Mouse (Mus musculus) neutrophil, adult 83 days (primary cell): Measurements from ENCODE around the gene Olfr906. TPM values are rescaled to one million over a fixed set of nuclear protein-coding genes. Genes with fewer than 3 reads are reported as not detected.

ENCODE experiments used
- total RNA-seq, 2 experiments: library from RNA; stranded (reverse); gene quantifications; one replicate each; pipeline ENCODE4 v1.2.4; 2023

Olfr906 gene
- total RNA-seq: not detected

GRCm38 (mm10) chr9:38486785-38487184 lies at the start of gene Olfr906:
Olfr906 (plus strand) TSS chr9:38487085.

GRCm38 (mm10) chr9:38447352-38447751 lies 39.5 kb upstream of the Olfr906 start, which contains the start of gene Olfr902:
Olfr902 (plus strand) TSS chr9:38447652.

DNA sequence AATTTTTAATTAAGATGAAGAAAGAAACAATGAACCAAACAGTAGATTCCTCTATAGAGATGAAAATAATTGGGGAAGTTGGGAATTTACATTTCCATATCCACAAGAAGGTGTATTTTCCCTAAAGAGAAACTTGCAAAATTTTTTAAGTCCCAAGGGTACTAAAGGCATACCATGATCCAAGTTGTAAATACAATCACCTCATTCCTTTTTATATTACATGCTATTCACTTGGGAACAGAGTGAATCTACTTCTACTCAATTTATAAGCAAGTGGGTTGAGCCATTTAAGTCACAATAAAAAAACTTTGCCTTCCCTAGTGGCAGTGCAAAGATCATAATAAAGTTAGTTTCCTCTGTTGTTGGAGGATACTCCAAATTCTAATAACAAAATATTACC lies 24.0 kb upstream of the Olfr906 start, which contains the start of gene Olfr904:
Gene Olfr904 (plus strand): TSS at position 301 of the 400 bp plus-strand sequence.

DNA sequence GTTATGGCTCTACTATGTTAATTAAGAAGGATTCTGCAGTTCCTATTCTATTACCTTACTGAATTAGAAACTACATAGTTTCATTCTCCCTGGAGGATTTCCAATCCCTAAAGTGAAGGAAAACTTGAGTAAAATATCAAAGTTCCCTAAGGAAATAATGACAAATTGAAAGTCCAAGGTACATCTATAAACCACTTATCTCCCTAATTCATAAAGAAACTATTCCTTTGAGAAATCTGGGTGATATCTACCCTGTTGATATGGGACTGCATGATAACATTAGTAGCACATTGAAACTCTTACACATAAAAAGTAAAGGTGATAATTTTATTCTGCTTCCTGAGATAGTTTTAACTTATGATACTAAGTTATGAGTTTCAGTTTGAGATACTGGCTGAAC lies 16.1 kb upstream of the Olfr906 start, which contains the start of gene Olfr905:
Gene Olfr905 (plus strand): TSS at position 301 of the 400 bp plus-strand sequence.

GRCm38 (mm10) chr9:38495501-38495900 lies 8.6 kb downstream of the Olfr906 start, which contains the start of gene Olfr907:
Olfr907 (plus strand) TSS chr9:38495801.

DNA sequence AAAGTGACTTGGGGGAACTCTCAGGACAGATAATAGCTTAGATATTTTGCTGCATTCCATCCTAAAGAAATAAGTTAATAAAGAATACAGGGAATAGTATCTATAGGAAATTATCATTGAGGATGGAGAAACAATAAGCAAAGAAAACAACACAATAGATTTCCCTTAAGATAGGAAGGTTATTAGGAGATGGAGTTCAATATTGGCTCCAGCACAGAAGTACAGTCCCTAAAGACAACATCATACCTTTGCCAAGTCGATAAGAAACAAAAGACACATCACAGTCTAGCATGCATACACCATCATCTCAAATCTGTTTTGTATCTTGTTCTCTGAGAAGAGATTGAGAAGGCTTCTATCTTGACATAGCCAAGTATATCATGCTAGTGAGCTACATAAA lies 34.4 kb downstream of the Olfr906 start, which contains the start of gene Olfr911-ps1:
Gene Olfr911-ps1 (plus strand): TSS at position 301 of the 400 bp plus-strand sequence.

DNA sequence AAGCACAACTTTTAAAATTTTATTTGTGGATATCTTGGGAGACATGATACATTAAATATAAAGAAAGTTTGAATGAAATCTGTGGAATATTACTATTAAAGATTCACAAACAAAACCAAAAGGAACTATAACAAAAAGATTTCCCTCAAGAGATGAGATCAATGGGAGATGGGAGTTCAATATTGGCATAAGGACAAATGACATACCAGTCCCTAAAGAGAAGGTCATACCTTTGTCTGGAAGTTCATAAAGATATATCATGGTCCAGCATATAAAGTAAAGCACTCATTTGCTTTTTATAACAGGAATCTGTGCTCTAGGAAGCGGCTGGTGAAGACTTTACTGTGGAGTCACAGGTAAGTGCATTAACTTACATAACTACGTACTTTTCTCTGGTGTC lies 50.7 kb downstream of the Olfr906 start, which contains the start of gene Olfr910:
Gene Olfr910 (plus strand): TSS at position 301 of the 400 bp plus-strand sequence.

Other genes with a start within 250 kb of the Olfr906 start
- not detected for gene Olfr143, start 234.3 kb upstream of the Olfr906 start, total RNA-seq
- gene Olfr895, start 219.2 kb upstream of the Olfr906 start, total RNA-seq: not detected
- gene Olfr896-ps1, start 196.0 kb upstream of the Olfr906 start, total RNA-seq: not detected
- not detected for gene Olfr25, start 158.0 kb upstream of the Olfr906 start, total RNA-seq
- gene Olfr898, start 138.7 kb upstream of the Olfr906 start, total RNA-seq: not detected
- gene Olfr250, start 120.2 kb upstream of the Olfr906 start, total RNA-seq: not detected
- gene Olfr251, start 110.0 kb upstream of the Olfr906 start, total RNA-seq: not detected
- not detected for gene Olfr147, start 85.4 kb upstream of the Olfr906 start, total RNA-seq
- not detected for gene Olfr901, start 57.6 kb upstream of the Olfr906 start, total RNA-seq
- gene Olfr902, start 39.4 kb upstream of the Olfr906 start, total RNA-seq: not detected
- not detected for gene Olfr904, start 23.9 kb upstream of the Olfr906 start, total RNA-seq
- not detected for gene Olfr905, start 16.0 kb upstream of the Olfr906 start, total RNA-seq
- not detected for gene Olfr907, start 8.7 kb downstream of the Olfr906 start, total RNA-seq
- gene Olfr911-ps1, start 34.5 kb downstream of the Olfr906 start, total RNA-seq: not detected
- not detected for gene Olfr910, start 50.8 kb downstream of the Olfr906 start, total RNA-seq
- gene Olfr912, start 93.1 kb downstream of the Olfr906 start, total RNA-seq: not detected
- gene Olfr913, start 105.7 kb downstream of the Olfr906 start, total RNA-seq: not detected
- not detected for gene Olfr914, start 118.0 kb downstream of the Olfr906 start, total RNA-seq
- gene Olfr916, start 172.8 kb downstream of the Olfr906 start, total RNA-seq: not detected
- not detected for gene Olfr917, start 178.8 kb downstream of the Olfr906 start, total RNA-seq
- gene Olfr918, start 187.5 kb downstream of the Olfr906 start, total RNA-seq: not detected
- not detected for gene Olfr919, start 216.6 kb downstream of the Olfr906 start, total RNA-seq
- 10 to 100 TPM; 23.1 to 26.8 TPM for gene Vwa5a, start 231.2 kb downstream of the Olfr906 start, total RNA-seq